Mouse (Mus musculus) stomach, adult 2 months (tissue): ENCODE results near the gene Olfr985. TPM values are rescaled to one million over a fixed set of nuclear protein-coding genes. Genes with fewer than 3 reads are reported as not detected.

ENCODE experiments used
- polyA plus RNA-seq: library from polyadenylated mRNA; depleted of rRNA; stranded (reverse); fragments of >200 nt; gene quantifications from 2 replicates; pipeline ENCODE4 v1.2.3, GENCODE M21; 2012; rRNA removed

The Olfr985 gene
- not detected in 2 replicates for polyA plus RNA-seq

DNA sequence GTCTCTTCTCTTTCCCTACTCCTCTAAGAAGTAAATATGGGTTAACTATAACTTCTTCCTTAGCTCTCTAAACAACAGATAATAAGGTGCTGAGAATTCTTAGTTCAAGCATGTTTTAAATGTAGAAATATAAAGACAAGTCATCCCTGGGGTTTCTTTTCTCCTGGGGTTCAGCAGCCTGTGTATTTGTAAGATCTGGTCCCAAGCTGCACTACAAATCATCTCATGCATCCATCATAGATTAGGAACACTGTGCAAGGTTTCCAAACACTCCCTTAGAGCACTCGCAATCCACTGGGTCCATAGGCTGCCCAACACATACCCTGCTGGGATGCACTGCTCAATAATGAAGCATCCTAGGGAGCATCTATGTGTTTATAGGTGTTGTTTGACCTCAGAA is at the start of gene Olfr985:
Gene Olfr985, minus strand, starts transcription at position 101 of the 400 bp plus-strand sequence.

DNA sequence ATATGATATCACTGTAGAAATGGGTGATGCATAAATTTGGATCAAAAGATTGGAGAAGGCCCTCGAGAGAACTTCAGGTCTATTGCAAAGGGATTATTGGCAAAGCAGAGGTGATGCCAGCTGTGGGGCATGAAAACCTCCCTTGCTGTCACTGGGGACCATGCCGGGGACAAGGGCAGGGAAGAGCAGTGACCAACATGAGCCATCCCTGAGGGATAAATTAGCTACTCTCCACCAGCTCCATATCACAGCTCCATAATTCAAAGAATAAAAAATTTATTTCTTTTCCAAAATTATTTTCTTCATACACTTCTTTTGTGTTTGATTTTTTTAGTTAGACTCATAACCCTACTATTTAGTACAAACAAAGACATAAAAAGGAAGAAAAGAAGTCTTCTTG is 15.9 kb downstream of the Olfr985 start, which contains the start of gene Olfr984:
Gene Olfr984, minus strand, starts transcription at position 101 of the 400 bp plus-strand sequence.

DNA sequence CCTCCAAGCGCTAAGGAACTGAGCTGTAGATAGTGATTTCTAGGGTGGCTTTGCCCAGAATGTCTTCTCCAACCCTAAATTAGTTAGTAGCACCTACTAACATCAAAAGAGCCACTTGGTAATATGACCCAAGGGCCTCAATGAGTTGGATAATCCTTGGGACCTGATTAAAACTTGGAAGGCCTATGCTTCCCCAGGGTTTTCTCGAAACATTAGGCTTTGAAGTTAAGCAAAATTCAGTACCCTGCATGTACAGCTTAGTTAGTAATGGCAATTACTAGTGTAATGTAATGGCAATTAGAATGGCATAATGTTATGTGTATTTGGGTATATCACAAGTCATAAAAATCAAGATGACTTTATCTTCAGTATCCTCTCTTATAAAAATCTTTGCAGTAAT is 36.5 kb downstream of the Olfr985 start, which contains the start of gene Olfr983:
Gene Olfr983, minus strand, starts transcription at position 101 of the 400 bp plus-strand sequence.

Other genes starting within 250 kb of the Olfr985 start
- not detected in 2 replicates for gene Olfr229, start 222.8 kb downstream of the Olfr985 start, polyA plus RNA-seq
- not detected in 2 replicates for gene Olfr974, start 192.7 kb downstream of the Olfr985 start, polyA plus RNA-seq
- 0.04 TPM in 1 of 2 replicates, not detected in the other for gene Olfr975, start 178.1 kb downstream of the Olfr985 start, polyA plus RNA-seq
- not detected in 2 replicates for gene Olfr976, start 169.1 kb downstream of the Olfr985 start, polyA plus RNA-seq
- gene Olfr978, start 138.1 kb downstream of the Olfr985 start, polyA plus RNA-seq: not detected in 2 replicates
- not detected in 2 replicates for gene Olfr979, start 126.7 kb downstream of the Olfr985 start, polyA plus RNA-seq
- not detected in 2 replicates for gene Olfr980, start 120.6 kb downstream of the Olfr985 start, polyA plus RNA-seq
- gene Olfr981, start 108.7 kb downstream of the Olfr985 start, polyA plus RNA-seq: not detected in 2 replicates
- gene Olfr982, start 56.4 kb downstream of the Olfr985 start, polyA plus RNA-seq: not detected in 2 replicates
- not detected in 2 replicates for gene Olfr983, start 36.6 kb downstream of the Olfr985 start, polyA plus RNA-seq
- not detected in 2 replicates for gene Olfr984, start 16.0 kb downstream of the Olfr985 start, polyA plus RNA-seq
- gene Tmem225, start 17.9 kb upstream of the Olfr985 start, polyA plus RNA-seq: not detected in 2 replicates
- not detected in 2 replicates for gene Olfr986, start 50.7 kb upstream of the Olfr985 start, polyA plus RNA-seq
- gene Zfp202, start 62.1 kb upstream of the Olfr985 start, polyA plus RNA-seq: 0.09 and 0.30 TPM in 2 replicates
- gene Scn3b, start 139.0 kb upstream of the Olfr985 start, polyA plus RNA-seq: 0.03 and 0.13 TPM in 2 replicates